Mouse (Mus musculus): ENCODE data around the gene Asgr2. TPM values are rescaled to one million over a fixed set of nuclear protein-coding genes. Genes with fewer than 3 reads are reported as not detected.
"Not testable (repeated sequence)": the region's sequence is repeated elsewhere in the genome, so short reads cannot be mapped to it uniquely, and the experiment has no call there.

Gene Asgr2
- polyA plus RNA-seq, 1 experiment from 2014 or later, result 0.57 TPM

DNA sequence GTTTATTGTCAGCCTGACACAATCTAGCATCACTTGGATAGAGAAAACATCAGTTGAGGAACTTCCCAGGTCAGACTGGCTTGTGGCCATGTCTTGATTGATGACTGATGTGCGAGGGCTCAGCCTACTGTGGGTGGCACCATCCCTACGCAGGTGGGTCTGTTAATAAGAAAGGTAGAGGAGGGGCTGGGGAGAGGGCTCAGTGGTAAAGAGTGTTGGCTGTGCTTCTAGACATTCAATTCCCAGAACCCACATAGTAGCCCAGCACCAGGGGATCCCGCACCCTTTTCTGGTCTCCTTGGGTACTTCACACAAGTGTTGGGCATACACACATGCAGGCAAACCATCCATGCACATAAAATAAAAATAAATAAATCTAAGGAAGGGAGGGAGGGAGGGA lies 23.5 kb downstream of the Asgr2 start:
- Histone ChIP-seq H3K27me3 (replicated peaks; ENCODE audit: control insufficient read depth, insufficient read depth, low read length) (no peaks in the 10 kb centered on the region), H3K4me3 (ENCODE audit: low read length) (no peak overlapping the region), H3K36me3 (ENCODE audit: control insufficient read depth, insufficient read depth, low read length) (no peaks in the 10 kb centered on the region), H3K4me2 (ENCODE audit: low read depth, low read length) (no peak overlapping the region), H3K4me1 (ENCODE audit: control insufficient read depth, insufficient read depth, low read length) (no peaks in the 10 kb centered on the region), H3K27ac (ENCODE audit: low read length) (no peak overlapping the region), H3K9ac (ENCODE audit: low read depth, low read length) (no peak overlapping the region), H3K9me3 (ENCODE audit: control insufficient read depth, low read length) (no peaks in the 10 kb centered on the region)
- 92% methylated on average over 3 of the region's 3 CpGs for WGBS
- ATAC-seq, result no peak

DNA sequence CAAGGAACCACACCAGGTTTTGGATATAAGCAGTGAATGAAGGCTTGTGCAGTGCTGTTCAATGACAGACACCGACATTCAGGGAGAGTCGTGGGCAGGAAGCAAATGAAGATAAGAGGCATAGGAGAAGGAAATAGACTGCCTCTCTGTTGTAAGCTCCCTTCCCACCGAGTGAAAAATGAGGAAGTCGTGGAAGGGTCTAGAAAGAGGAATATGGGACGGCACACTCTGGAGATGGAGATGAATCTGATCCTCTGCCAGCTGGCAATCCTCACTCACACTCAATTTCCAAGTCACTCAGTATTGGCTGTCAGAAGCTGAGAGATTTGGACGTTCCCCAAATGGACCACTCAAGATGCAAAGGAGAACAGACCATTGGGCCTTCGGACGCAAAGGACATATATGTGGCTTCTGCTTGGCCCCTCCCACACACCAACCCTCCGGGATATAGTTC lies 37.5 kb downstream of the Asgr2 start, which contains the start of gene Mgl2:
Gene Mgl2 (plus strand): TSS at position 404 of the 454 bp plus-strand sequence.
- no peak within 1 kb of the TSS for H3K4me2 ChIP-seq (ENCODE audit: low read depth, low read length)
- H3K9ac ChIP-seq (ENCODE audit: low read depth, low read length), result no peak within 1 kb of the TSS
- no peaks in the 10 kb centered on the region for H3K36me3 ChIP-seq (ENCODE audit: control insufficient read depth, insufficient read depth, low read length)
- H3K9me3 ChIP-seq (ENCODE audit: control insufficient read depth, low read length), result no peaks in the 10 kb centered on the region
- ATAC-seq, result no peak
- no peaks in the 10 kb centered on the region for H3K27me3 ChIP-seq (replicated peaks; ENCODE audit: control insufficient read depth, insufficient read depth, low read length)
- WGBS, result 72% methylated on average over 9 of the region's 9 CpGs
- no peak within 1 kb of the TSS for H3K27ac ChIP-seq (ENCODE audit: low read length)
- H3K4me3 ChIP-seq (ENCODE audit: low read length), result no peak within 1 kb of the TSS
- no peaks in the 10 kb centered on the region for H3K4me1 ChIP-seq (ENCODE audit: control insufficient read depth, insufficient read depth, low read length)

DNA sequence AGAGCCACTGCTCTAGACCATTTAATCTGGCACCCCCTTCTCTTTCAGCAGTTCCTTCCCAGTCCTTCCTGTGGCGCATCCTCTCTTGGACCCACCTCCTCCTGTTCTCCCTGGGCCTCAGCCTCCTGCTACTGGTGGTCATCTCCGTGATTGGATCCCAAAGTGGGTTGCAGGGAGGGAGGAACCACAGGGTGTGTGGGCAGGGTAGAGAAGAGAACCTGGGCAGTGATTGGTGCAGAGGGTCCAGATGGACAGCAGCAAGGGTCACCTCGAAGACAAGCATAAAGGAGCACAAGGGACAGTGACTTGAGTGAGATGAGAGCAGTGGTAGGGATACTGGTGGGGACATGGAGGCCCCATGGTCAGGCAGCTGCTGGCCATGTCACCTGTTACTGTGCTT lies 42.6 kb downstream of the Asgr2 start:
- H3K9ac ChIP-seq (ENCODE audit: low read depth, low read length); H3K4me3 ChIP-seq (ENCODE audit: low read length); H3K27ac ChIP-seq (ENCODE audit: low read length); H3K4me1 ChIP-seq (ENCODE audit: control insufficient read depth, insufficient read depth, low read length); ATAC-seq; H3K9me3 ChIP-seq (ENCODE audit: control insufficient read depth, low read length); H3K27me3 ChIP-seq (replicated peaks; ENCODE audit: control insufficient read depth, insufficient read depth, low read length); H3K36me3 ChIP-seq (ENCODE audit: control insufficient read depth, insufficient read depth, low read length); H3K4me2 ChIP-seq (ENCODE audit: low read depth, low read length): not testable (repeated sequence)
- 64% methylated on average over 3 of the region's 3 CpGs for WGBS

DNA sequence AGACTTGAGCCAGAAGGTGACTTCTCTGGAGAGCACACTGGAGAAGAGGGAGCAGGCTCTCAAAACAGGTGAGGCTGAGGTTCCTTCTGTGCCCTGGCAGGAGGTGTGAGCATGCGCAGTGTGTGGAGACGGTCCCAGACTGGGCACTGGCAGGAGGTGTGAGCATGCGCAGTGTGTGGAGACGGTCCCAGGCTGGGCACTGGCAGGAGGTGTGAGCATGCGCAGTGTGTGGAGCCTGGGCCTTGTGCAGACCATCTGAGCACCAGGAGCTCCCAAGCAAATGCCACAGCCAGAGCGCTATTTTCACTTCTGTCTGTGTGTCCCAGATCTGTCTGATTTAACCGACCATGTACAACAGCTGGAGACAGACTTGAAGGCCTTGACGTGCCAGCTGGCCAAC lies 43.5 kb downstream of the Asgr2 start:
- not testable (repeated sequence) for H3K4me3 ChIP-seq (ENCODE audit: low read length); H3K4me2 ChIP-seq (ENCODE audit: low read depth, low read length); H3K27me3 ChIP-seq (replicated peaks; ENCODE audit: control insufficient read depth, insufficient read depth, low read length); H3K27ac ChIP-seq (ENCODE audit: low read length); ATAC-seq; H3K36me3 ChIP-seq (ENCODE audit: control insufficient read depth, insufficient read depth, low read length); H3K9ac ChIP-seq (ENCODE audit: low read depth, low read length); H3K4me1 ChIP-seq (ENCODE audit: control insufficient read depth, insufficient read depth, low read length); H3K9me3 ChIP-seq (ENCODE audit: control insufficient read depth, low read length)
- 84% methylated on average over 8 of the region's 8 CpGs for WGBS

DNA sequence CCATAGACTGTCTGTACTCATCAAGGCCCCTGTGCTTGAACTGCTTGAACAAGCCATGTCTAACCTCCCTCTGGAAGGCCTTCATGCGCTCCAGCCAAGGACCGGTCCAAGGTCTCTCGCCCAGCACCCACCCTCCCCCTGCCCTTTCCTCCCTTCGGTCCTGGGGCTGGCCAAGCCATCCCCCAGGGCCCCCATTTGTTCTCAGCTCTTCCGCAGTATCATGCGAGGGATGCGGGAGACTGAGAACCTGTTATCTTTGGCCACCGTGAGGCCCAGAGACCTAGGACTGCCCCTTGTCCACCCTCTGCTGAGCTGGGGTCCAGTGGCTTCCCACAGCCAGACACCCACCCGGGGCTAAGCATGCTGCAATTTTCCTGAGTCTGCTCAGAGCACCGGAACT lies 46.7 kb downstream of the Asgr2 start:
- Histone ChIP-seq H3K4me3 (ENCODE audit: low read length) (no peak overlapping the region), H3K36me3 (ENCODE audit: control insufficient read depth, insufficient read depth, low read length) (no peaks in the 10 kb centered on the region), H3K4me1 (ENCODE audit: control insufficient read depth, insufficient read depth, low read length) (no peaks in the 10 kb centered on the region), H3K4me2 (ENCODE audit: low read depth, low read length) (no peak overlapping the region), H3K9ac (ENCODE audit: low read depth, low read length) (no peak overlapping the region), H3K27me3 (replicated peaks; ENCODE audit: control insufficient read depth, insufficient read depth, low read length) (no peaks in the 10 kb centered on the region), H3K9me3 (ENCODE audit: control insufficient read depth, low read length) (no peaks in the 10 kb centered on the region), H3K27ac (ENCODE audit: low read length) (no peak overlapping the region)
- no peak for ATAC-seq
- 79% methylated on average over 10 of the region's 10 CpGs for WGBS

DNA sequence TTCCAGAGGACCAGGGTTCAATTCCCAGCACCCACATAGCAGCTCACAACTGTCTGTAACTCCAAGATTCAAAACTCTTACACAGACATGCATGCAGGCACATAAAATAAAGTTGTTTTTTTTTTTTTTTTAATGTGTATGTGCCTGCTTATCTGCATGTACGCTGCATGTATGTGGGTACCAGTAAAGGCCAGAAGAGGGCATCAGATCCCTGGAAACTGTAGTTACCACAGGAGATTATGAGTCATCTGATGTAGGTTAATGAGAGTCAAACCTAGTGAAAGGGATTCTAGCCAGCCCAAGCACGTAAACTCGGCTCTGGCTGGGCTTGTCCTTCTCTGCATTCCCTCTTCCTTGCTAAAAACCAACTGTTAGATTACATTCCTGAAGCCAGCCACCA lies 58.6 kb downstream of the Asgr2 start:
- Histone ChIP-seq H3K9me3 (ENCODE audit: control insufficient read depth, low read length) (no peaks in the 10 kb centered on the region), H3K9ac (ENCODE audit: low read depth, low read length) (no peak overlapping the region), H3K4me2 (ENCODE audit: low read depth, low read length) (no peak overlapping the region), H3K4me3 (ENCODE audit: low read length) (no peak overlapping the region), H3K36me3 (ENCODE audit: control insufficient read depth, insufficient read depth, low read length) (no peaks in the 10 kb centered on the region), H3K27ac (ENCODE audit: low read length) (no peak overlapping the region), H3K4me1 (ENCODE audit: control insufficient read depth, insufficient read depth, low read length) (no peaks in the 10 kb centered on the region), H3K27me3 (replicated peaks; ENCODE audit: control insufficient read depth, insufficient read depth, low read length) (no peaks in the 10 kb centered on the region)
- ATAC-seq, result no peak
- WGBS, result 64% methylated on average over 3 of the region's 3 CpGs

Other genes with a start within 250 kb of the Asgr2 start
- gene Plscr3, start 246.3 kb upstream of the Asgr2 start, polyA plus RNA-seq (2015; fragmentation: Nextera tagmentation; extraction: Ambion mirVana), result 73.0 and 75.2 TPM in 2 replicates
- 20.5 and 23.5 TPM in 2 replicates for gene Tnk1, start 233.9 kb upstream of the Asgr2 start, polyA plus RNA-seq (2015; fragmentation: Nextera tagmentation; extraction: Ambion mirVana)
- gene Tmem95, start 214.6 kb upstream of the Asgr2 start, polyA plus RNA-seq (2015; fragmentation: Nextera tagmentation; extraction: Ambion mirVana), result not detected in 2 replicates
- 5.5 and 6.2 TPM in 2 replicates for gene Kctd11, start 211.2 kb upstream of the Asgr2 start, polyA plus RNA-seq (2015; fragmentation: Nextera tagmentation; extraction: Ambion mirVana)
- 4.2 and 5.2 TPM in 2 replicates for gene Acap1, start 197.1 kb upstream of the Asgr2 start, polyA plus RNA-seq (2015; fragmentation: Nextera tagmentation; extraction: Ambion mirVana)
- gene 2810408A11Rik, start 191.7 kb upstream of the Asgr2 start, polyA plus RNA-seq (2015; fragmentation: Nextera tagmentation; extraction: Ambion mirVana), result 4.7 and 5.4 TPM in 2 replicates
- gene Neurl4, start 191.6 kb upstream of the Asgr2 start, polyA plus RNA-seq (2015; fragmentation: Nextera tagmentation; extraction: Ambion mirVana), result 7.1 and 10.1 TPM in 2 replicates
- gene Gps2, start 178.8 kb upstream of the Asgr2 start, polyA plus RNA-seq (2015; fragmentation: Nextera tagmentation; extraction: Ambion mirVana), result 60.0 and 63.8 TPM in 2 replicates
- gene Eif5a, start 170.7 kb upstream of the Asgr2 start, polyA plus RNA-seq (2015; fragmentation: Nextera tagmentation; extraction: Ambion mirVana), result 1,478 and 1,683 TPM in 2 replicates
- gene Ybx2, start 156.8 kb upstream of the Asgr2 start, polyA plus RNA-seq (2015; fragmentation: Nextera tagmentation; extraction: Ambion mirVana), result 1.3 and 2.1 TPM in 2 replicates
- gene Slc2a4, start 144.5 kb upstream of the Asgr2 start, polyA plus RNA-seq (2015; fragmentation: Nextera tagmentation; extraction: Ambion mirVana), result 21.5 and 22.6 TPM in 2 replicates
- gene Cldn7, start 127.9 kb upstream of the Asgr2 start, polyA plus RNA-seq (2015; fragmentation: Nextera tagmentation; extraction: Ambion mirVana), result 1,377 and 1,415 TPM in 2 replicates
- 20.7 and 20.9 TPM in 2 replicates for gene Ctdnep1, start 111.5 kb upstream of the Asgr2 start, polyA plus RNA-seq (2015; fragmentation: Nextera tagmentation; extraction: Ambion mirVana)
- gene Elp5, start 110.1 kb upstream of the Asgr2 start, polyA plus RNA-seq (2015; fragmentation: Nextera tagmentation; extraction: Ambion mirVana), result 92.6 and 106 TPM in 2 replicates
- gene Gabarap, start 101.5 kb upstream of the Asgr2 start, polyA plus RNA-seq (2015; fragmentation: Nextera tagmentation; extraction: Ambion mirVana), result 639 and 679 TPM in 2 replicates
- gene Phf23, start 96.9 kb upstream of the Asgr2 start, polyA plus RNA-seq (2015; fragmentation: Nextera tagmentation; extraction: Ambion mirVana), result 49.7 and 53.1 TPM in 2 replicates
- gene Dvl2, start 92.0 kb upstream of the Asgr2 start, polyA plus RNA-seq (2015; fragmentation: Nextera tagmentation; extraction: Ambion mirVana), result 23.8 and 26.0 TPM in 2 replicates
- gene Acadvl, start 77.2 kb upstream of the Asgr2 start, polyA plus RNA-seq (2015; fragmentation: Nextera tagmentation; extraction: Ambion mirVana), result 172 and 189 TPM in 2 replicates
- 5.1 and 6.1 TPM in 2 replicates for gene Dlg4, start 75.7 kb upstream of the Asgr2 start, polyA plus RNA-seq (2015; fragmentation: Nextera tagmentation; extraction: Ambion mirVana)
- 0.17 and 0.31 TPM in 2 replicates for gene Asgr1, start 38.6 kb upstream of the Asgr2 start, polyA plus RNA-seq (2015; fragmentation: Nextera tagmentation; extraction: Ambion mirVana)
- gene Mgl2, start 37.7 kb downstream of the Asgr2 start, polyA plus RNA-seq (2015; fragmentation: Nextera tagmentation; extraction: Ambion mirVana), result 0.56 and 0.66 TPM in 2 replicates
- 0.99 and 1.7 TPM in 2 replicates for gene Clec10a, start 63.6 kb downstream of the Asgr2 start, polyA plus RNA-seq (2015; fragmentation: Nextera tagmentation; extraction: Ambion mirVana)
- gene Slc16a11, start 120.1 kb downstream of the Asgr2 start, polyA plus RNA-seq (2015; fragmentation: Nextera tagmentation; extraction: Ambion mirVana), result 2.7 TPM in 2 replicates
- 15.9 and 18.0 TPM in 2 replicates for gene Slc16a13, start 128.4 kb downstream of the Asgr2 start, polyA plus RNA-seq (2015; fragmentation: Nextera tagmentation; extraction: Ambion mirVana)
- 10.3 and 10.4 TPM in 2 replicates for gene Bcl6b, start 137.2 kb downstream of the Asgr2 start, polyA plus RNA-seq (2015; fragmentation: Nextera tagmentation; extraction: Ambion mirVana)
- gene 0610010K14Rik, start 145.3 kb downstream of the Asgr2 start, polyA plus RNA-seq (2015; fragmentation: Nextera tagmentation; extraction: Ambion mirVana), result 118 and 129 TPM in 2 replicates
- 9.9 and 10.7 TPM in 2 replicates for gene Gm21988, start 147.2 kb downstream of the Asgr2 start, polyA plus RNA-seq (2015; fragmentation: Nextera tagmentation; extraction: Ambion mirVana)
- gene Rnasek, start 147.2 kb downstream of the Asgr2 start, polyA plus RNA-seq (2015; fragmentation: Nextera tagmentation; extraction: Ambion mirVana), result 269 and 308 TPM in 2 replicates
- 1.5 and 1.8 TPM in 2 replicates for gene Alox12, start 162.7 kb downstream of the Asgr2 start, polyA plus RNA-seq (2015; fragmentation: Nextera tagmentation; extraction: Ambion mirVana)
- gene Alox12e, start 230.0 kb downstream of the Asgr2 start, polyA plus RNA-seq (2015; fragmentation: Nextera tagmentation; extraction: Ambion mirVana), result 0.13 TPM in 1 of 2 replicates, not detected in the other

Measured in intestine, embryonic 16.5 days (tissue).